8 mouse cellular contexts compared by ENCODE assay signal in the genomic region with DNA sequence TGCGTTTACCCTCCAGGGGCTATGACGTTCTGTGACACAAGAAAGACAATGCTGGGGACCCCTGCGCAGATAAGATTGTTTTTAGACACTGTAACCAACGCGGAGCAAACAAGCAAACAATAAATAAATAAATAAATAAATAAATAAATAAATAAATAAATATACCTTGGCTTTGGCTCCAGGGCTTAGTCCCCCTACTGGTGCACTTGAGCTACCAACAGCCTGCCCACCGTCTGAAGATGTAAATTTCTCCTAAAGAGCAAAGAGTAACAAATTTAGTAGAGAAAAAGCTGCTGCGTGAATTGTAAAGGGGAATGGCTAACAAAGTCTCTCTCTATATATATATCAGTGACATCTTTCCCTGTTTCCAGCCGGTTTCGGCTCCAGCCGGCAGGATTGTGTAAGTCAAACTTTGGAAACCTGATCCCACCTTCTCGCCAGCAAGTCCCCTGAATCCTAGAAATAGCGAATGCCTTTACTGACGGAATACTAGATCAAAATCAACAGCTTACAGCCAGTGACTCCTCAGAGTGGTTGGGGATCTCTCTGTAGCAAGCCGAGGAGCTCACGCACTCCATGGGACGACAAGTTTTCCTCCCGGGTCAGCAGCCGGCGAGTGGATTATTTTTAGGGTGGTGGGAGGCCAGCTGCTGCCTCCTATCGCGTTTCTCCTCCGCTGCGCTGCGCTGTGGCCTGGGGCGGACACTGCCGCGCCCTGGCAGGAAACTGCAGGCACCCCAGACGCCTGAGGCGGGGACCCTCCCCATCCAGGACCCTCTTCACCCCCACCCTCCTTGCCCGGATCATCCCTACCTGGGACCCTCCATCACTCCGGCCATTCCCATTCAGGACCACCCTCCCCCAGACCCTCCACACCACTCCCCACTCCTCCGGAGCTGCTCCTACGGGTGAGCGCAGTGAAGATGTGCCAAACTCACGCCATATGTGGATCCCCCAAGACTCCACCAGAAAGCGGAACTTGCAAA. TPM values are rescaled to one million over a fixed set of nuclear protein-coding genes. Genes with fewer than 3 reads are reported as not detected.
A peak's percentile ranks its signal among the peaks of the same experiment; 100 is the strongest.
DNase-seq lines count a peak whose midpoint lies in the region; ATAC-seq and TF ChIP-seq lines count a peak whose summit lies in the region.

A gene (minus strand): TSS at position 664 of the 986 bp plus-strand sequence.

- no peak for TF ChIP-seq POLR2A in thymus, adult 2 months (IDR thresholded peaks at IDR 0.05; ENCODE audit: control insufficient read depth, extremely low read depth, insufficient read depth, low read length, poor library complexity)

- H3K36me3 ChIP-seq in forebrain, embryonic 15.5 days, result no peaks in the 10 kb centered on the region
- H3K36me3 ChIP-seq in limb, embryonic 15.5 days, result no peaks in the 10 kb centered on the region
- H3K36me3 ChIP-seq in neural tube, embryonic 12.5 days, result no peaks in the 10 kb centered on the region
- H3K36me3 ChIP-seq in thymus, adult 2 months (ENCODE audit: control insufficient read depth, insufficient read depth, low read length), result no peaks in the 10 kb centered on the region

- peak within 1 kb of the TSS; percentile 70 for H3K4me2 ChIP-seq in forebrain, embryonic 15.5 days (replicated peaks)
- H3K4me2 ChIP-seq in limb, embryonic 15.5 days, result peak within 1 kb of the TSS; percentile 75
- H3K4me2 ChIP-seq in neural tube, embryonic 12.5 days (replicated peaks), result peak within 1 kb of the TSS; percentile 77

- peak; percentile 30 for DNase-seq in ovary, postnatal 36 days (ENCODE audit: low spot score)
- DNase-seq in ovary, postnatal 10 days (ENCODE audit: low spot score), result no peak
- peak; percentile 21 for DNase-seq in heart, postnatal 25 days (ENCODE audit: low spot score)
- DNase-seq in thymus, adult 2 months, result no peak
- no peak for DNase-seq in frontal cortex, postnatal 10 days (ENCODE audit: low spot score in 2 of 2)

- H3K9me3 ChIP-seq in forebrain, embryonic 15.5 days, result no peaks in the 10 kb centered on the region
- H3K9me3 ChIP-seq in limb, embryonic 15.5 days, result no peaks in the 10 kb centered on the region
- no peaks in the 10 kb centered on the region for H3K9me3 ChIP-seq in neural tube, embryonic 12.5 days

- WGBS in forebrain, embryonic 15.5 days, result 6% methylated on average over 36 of the region's 36 CpGs
- WGBS in limb, embryonic 15.5 days, result 7% methylated on average over 36 of the region's 36 CpGs
- WGBS in neural tube, embryonic 12.5 days, result 8% methylated on average over 36 of the region's 36 CpGs
- WGBS in thymus, adult 2 months, result 20% methylated on average over 36 of the region's 36 CpGs

- H3K9ac ChIP-seq in forebrain, embryonic 15.5 days (replicated peaks), result peak within 1 kb of the TSS; percentile 28
- H3K9ac ChIP-seq in limb, embryonic 15.5 days, result peak within 1 kb of the TSS; percentile 28
- H3K9ac ChIP-seq in neural tube, embryonic 12.5 days, result 0 out of 2 replicates have a peak within 1 kb of the TSS, but pooled peaks have one; percentile 52

- H3K4me3 ChIP-seq in forebrain, embryonic 15.5 days, result peak within 1 kb of the TSS; percentile 35
- H3K4me3 ChIP-seq in limb, embryonic 15.5 days, result peak within 1 kb of the TSS; percentile 41
- peak within 1 kb of the TSS; percentile 31 for H3K4me3 ChIP-seq in neural tube, embryonic 12.5 days
- H3K4me3 ChIP-seq in thymus, adult 2 months (ENCODE audit: control insufficient read depth, insufficient read depth, low read length), result no peak within 1 kb of the TSS

- no peak for TF ChIP-seq CTCF in thymus, adult 2 months (IDR thresholded peaks at IDR 0.05; ENCODE audit: borderline replicate concordance, control insufficient read depth, extremely low read depth, insufficient read depth, low read length, poor library complexity)

- no peak within 1 kb of the TSS for H3K27ac ChIP-seq in forebrain, embryonic 15.5 days (replicated peaks)
- H3K27ac ChIP-seq in limb, embryonic 15.5 days, result peak within 1 kb of the TSS; percentile 47; the same call in 1 of the 2 replicates
- no peak within 1 kb of the TSS for H3K27ac ChIP-seq in neural tube, embryonic 12.5 days
- no peak within 1 kb of the TSS for H3K27ac ChIP-seq in thymus, adult 2 months (ENCODE audit: control insufficient read depth, insufficient read depth, low read length)

- H3K27me3 ChIP-seq in forebrain, embryonic 15.5 days, result no peaks in the 10 kb centered on the region
- H3K27me3 ChIP-seq in limb, embryonic 15.5 days, result no peaks in the 10 kb centered on the region
- H3K27me3 ChIP-seq in neural tube, embryonic 12.5 days (replicated peaks), result 0 out of 2 replicates have a peak, but pooled peaks cover 7% of the 10 kb centered on the region
- no peaks in the 10 kb centered on the region for H3K27me3 ChIP-seq in thymus, adult 2 months (ENCODE audit: control insufficient read depth, insufficient read depth, low read length)

- intact Hi-C loops in heart, postnatal 25 days (cut with DNase I), result no loop called here

- peaks cover 8% of the 10 kb centered on the region for H3K4me1 ChIP-seq in forebrain, embryonic 15.5 days
- H3K4me1 ChIP-seq in limb, embryonic 15.5 days, result peaks cover 9% of the 10 kb centered on the region; the same call in 1 of the 2 replicates
- H3K4me1 ChIP-seq in neural tube, embryonic 12.5 days, result peaks cover 10% of the 10 kb centered on the region
- no peaks in the 10 kb centered on the region; the same call in 1 of the 2 replicates for H3K4me1 ChIP-seq in thymus, adult 2 months (replicated peaks; ENCODE audit: control insufficient read depth, insufficient read depth, low read length)

- peak; percentile 51; the same call in 1 of the 2 replicates for ATAC-seq in forebrain, embryonic 15.5 days (replicated peaks)
- 0 out of 2 replicates have a peak, but pooled peaks have one; percentile 65 for ATAC-seq in limb, embryonic 15.5 days (ENCODE audit: insufficient number of reproducible peaks, low FRiP score, low TSS enrichment, low read depth)
- peak; percentile 80 for ATAC-seq in neural tube, embryonic 12.5 days (ENCODE audit: low FRiP score, low read depth)

RNA-seq across cellular contexts. Expression of the gene that starts here (rescaled TPM):
- polyA plus RNA-seq in forebrain, embryonic 15.5 days (2015; fragmentation: Nextera tagmentation; extraction: Ambion mirVana), result 2.9 and 3.1 TPM in 2 replicates
- 100 to 1,000 TPM; 215 to 223 TPM for total RNA-seq in heart, postnatal 25 days (2021)
- polyA plus RNA-seq in limb, embryonic 15.5 days (2015; fragmentation: Nextera tagmentation; extraction: Ambion mirVana), result 3.4 and 5.0 TPM in 2 replicates
- polyA plus RNA-seq in neural tube, embryonic 12.5 days (2016; fragmentation: Nextera tagmentation; extraction: Ambion mirVana), result 2.1 and 2.4 TPM in 2 replicates
- polyA plus RNA-seq in thymus, adult 2 months (2012; rRNA removed), result 1.4 and 2.9 TPM in 2 replicates

Comparison
In these comparisons a context has a peak if more than half of its experiments do, and no peak if none do; other contexts are left out.
1. DNase-seq: peak in ovary, postnatal 36 days (single experiment) and heart, postnatal 25 days (single experiment); none in ovary, postnatal 10 days (single experiment), thymus, adult 2 months (single experiment) and frontal cortex, postnatal 10 days (0 of 2).
2. Peak in every context shown above with its lines, with median percentiles within 50 percentile points of each other: ATAC-seq, H3K4me2 ChIP-seq and H3K9ac ChIP-seq.